Mouse (Mus musculus) retina, adult 2 months (tissue): ENCODE results near the gene Naa38.
"Not testable (repeated sequence)": the region's sequence is repeated elsewhere in the genome, so short reads cannot be mapped to it uniquely, and the experiment has no call there.

Experiments used
- DNase-seq: peaks from one replicate; pipeline ENCODE4 v3.0.0-alpha.2; 2012; ENCODE audit warnings: low read depth, low spot score

Naa38 gene

DNA sequence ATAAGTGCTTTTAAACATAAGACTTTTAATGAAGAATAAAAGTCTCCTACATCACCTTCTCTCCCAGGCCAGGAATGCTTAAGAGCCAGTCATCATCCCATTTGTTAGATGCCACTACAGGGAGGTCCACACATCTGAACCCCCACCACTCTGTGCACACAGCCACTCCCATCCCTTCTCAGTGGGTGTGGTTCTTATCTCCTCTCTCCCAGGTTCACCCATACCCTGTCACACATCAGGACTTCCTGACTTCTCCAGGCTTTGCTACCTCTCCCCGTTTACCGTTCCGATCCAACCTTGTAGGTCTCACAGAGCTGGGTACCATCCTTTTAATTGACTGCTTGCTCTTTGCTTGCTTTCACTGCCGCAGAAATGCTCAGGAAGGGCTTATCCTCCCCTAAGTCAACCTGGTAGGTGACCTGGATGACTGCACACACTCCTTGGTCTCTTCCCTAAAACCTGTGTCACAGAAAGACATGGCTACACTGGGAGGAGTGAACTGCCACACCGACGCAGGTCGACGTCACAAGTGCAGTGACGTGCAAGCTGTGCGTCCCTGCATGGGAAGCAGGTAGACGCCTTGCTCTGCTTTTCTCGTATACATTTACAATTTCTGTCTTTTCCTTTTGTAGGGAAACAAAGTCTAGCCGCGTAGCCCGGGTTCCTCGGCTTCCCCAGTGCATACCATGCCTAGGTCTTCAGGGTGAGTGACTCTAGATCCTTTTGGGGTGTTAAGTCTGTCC is 21.9 kb upstream of the Naa38 start:
- no peak for DNase-seq

- no peak for DNase-seq
Observed at GRCm38 (mm10) chr11:69375646-69376045, 19.6 kb upstream of the Naa38 start.

GRCm38 (mm10) chr11:69377766-69378165 is 17.5 kb upstream of the Naa38 start:
- DNase-seq = no peak

GRCm38 (mm10) chr11:69379600-69379999 is 15.7 kb upstream of the Naa38 start:
- no peak for DNase-seq

- no peak for DNase-seq
Observed at GRCm38 (mm10) chr11:69381356-69381755, 13.9 kb upstream of the Naa38 start.

GRCm38 (mm10) chr11:69382478-69383105 is 12.7 kb upstream of the Naa38 start:
- no peak for DNase-seq

GRCm38 (mm10) chr11:69384979-69385378 is 10.3 kb upstream of the Naa38 start:
- DNase-seq = no peak

- no peak for DNase-seq
Observed at GRCm38 (mm10) chr11:69386758-69387157, 8.5 kb upstream of the Naa38 start.

DNA sequence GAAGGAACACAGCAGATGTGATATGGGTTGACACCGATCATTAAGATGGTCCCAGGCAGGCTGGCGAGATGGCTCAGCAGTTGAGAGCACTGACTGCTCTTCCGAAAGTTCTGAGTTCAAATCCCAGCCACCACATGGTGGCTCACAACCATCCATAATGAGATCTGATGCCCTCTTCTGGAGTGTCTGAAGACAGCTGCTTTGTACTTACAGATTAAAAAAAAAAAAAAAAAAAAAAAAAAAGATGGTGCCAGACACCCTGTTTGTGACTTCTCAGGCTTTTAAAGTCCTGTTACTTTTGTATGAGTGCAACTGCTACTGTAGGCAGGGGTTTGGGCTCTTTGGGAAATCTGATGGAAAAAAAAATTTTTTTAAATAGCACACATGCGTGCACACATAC is 6.6 kb upstream of the Naa38 start:
- DNase-seq = no peak

GRCm38 (mm10) chr11:69389531-69390399 is 5.5 kb upstream of the Naa38 start:
- DNase-seq = no peak

DNA sequence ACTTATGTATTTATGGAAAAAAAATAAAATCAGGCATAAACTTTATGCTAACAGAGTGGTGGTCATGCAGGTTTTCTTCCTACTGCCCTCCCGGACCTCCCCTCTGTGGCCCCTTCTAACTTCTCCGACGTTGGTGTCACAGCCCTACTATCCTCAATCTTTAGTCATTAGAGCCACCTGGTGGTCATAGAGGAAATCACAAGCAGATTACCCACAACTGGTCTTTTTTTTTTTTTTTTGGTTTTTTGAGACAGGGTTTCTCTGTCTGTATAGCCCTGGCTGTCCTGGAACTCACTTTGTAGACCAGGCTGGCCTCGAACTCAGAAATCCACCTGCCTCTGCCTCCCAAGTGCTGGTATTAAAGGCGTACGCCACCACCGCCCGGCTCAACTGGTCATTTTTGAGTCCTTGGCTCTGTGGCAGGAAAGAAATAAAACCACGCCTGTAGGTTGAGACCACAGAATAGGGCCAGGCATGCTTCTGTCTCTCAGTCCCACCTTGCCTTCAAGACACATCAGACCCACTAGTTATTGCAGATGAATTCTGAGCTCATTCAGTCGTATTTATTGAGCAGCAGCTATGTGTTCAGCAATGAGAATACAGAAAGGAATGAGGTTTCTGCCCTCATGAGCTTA is 4.8 kb upstream of the Naa38 start:
- no peak for DNase-seq

- DNase-seq = not testable (repeated sequence)
Observed at GRCm38 (mm10) chr11:69394591-69395167, 608 bp upstream of the Naa38 start.

DNA sequence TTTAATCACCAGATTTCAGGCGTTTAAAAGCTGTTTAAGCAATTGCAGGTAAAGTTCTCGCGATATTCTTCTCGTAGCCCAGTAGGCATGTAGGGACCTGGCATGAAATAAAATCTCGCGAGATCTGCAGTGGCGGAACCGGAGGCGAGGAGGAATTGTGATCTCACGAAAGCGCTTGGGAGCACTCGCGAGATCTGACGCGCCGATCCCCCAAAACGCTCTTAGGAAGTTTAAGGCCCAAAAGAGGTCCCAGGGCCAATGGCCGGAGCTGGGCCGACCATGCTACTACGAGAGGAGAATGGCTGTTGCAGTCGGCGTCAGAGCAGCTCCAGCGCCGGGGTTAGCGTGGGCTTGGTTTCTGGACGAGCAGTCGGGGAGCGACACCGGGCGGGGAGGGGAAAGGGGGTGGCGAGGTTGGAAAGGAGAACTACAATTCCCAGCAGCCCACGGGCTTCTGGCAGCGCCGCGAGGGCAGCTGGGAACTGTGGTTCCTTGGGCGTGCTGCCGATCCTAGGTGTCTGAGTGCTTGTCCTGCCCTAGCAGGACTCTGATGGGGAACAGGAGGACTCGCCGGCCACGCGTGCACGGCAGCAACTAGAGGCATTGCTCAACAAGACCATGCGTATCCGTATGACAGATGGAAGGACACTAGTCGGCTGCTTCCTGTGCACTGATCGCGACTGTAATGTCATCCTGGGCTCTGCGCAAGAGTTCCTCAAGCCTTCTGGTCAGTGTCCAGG is 517 bp downstream of the Naa38 start:
- DNase-seq = peak; percentile 99

- DNase-seq = no peak
Observed at GRCm38 (mm10) chr11:69396772-69397171, 1.5 kb downstream of the Naa38 start.

GRCm38 (mm10) chr11:69397581-69398057 is 2.3 kb downstream of the Naa38 start:
- no peak for DNase-seq

DNA sequence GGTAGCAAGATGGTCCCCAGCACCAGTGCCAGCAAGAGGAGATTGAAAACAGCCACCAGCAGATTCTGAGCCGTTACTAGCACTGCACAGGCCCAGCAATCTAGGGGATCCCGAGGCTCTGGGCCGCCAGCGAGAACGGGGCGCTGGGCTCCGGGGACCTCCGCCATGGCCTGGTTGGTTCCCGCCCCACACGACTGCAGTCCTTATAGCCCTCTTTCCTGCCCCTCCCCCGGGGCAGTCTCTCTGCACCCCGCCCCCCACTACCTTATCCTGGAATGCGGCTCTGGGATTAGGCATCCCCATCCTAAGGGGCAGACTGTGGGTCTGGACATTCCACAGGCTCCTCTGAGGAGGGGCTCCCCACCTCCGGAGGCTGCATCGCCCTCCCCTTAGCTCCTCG is 2.8 kb downstream of the Naa38 start, which contains the start of gene Tmem88:
TSS of gene Tmem88 (minus strand) at position 176 of the 400 bp plus-strand sequence.
- no peak for DNase-seq

DNA sequence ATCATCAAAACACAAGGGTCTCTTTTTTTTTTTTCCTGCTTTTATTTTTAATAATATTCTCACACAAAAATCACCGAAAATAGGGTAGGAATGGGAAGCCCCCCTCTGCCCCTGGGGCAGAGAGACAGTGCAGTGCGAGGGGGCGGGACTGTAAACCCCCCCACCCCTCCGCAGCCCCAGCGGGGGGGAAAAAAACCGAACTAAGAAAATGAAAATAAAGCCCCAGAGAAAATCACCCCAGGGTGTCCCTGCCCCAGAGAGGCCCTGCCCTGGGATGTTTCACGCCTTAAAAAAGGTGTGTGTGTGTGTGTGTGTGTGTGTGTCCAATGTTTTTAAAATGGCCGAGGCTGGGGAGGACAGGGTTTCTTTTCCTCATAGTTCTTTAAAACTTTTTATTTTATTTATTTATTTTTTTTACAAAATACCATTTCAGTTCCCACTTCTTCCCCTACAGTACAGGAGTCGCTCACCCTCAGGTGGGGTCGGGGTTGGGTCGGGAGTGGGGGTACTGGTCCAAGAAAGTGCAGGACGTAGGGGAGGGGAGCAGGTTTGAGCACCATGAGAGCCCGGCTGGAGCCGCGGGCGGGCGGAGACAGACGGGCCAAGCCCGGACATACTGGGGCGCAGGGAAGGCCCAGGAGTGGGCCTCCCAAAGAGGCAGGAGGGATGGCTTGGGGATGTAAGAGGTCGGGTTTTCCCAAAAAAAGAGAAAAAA is 3.4 kb downstream of the Naa38 start:
- no peak for DNase-seq

DNA sequence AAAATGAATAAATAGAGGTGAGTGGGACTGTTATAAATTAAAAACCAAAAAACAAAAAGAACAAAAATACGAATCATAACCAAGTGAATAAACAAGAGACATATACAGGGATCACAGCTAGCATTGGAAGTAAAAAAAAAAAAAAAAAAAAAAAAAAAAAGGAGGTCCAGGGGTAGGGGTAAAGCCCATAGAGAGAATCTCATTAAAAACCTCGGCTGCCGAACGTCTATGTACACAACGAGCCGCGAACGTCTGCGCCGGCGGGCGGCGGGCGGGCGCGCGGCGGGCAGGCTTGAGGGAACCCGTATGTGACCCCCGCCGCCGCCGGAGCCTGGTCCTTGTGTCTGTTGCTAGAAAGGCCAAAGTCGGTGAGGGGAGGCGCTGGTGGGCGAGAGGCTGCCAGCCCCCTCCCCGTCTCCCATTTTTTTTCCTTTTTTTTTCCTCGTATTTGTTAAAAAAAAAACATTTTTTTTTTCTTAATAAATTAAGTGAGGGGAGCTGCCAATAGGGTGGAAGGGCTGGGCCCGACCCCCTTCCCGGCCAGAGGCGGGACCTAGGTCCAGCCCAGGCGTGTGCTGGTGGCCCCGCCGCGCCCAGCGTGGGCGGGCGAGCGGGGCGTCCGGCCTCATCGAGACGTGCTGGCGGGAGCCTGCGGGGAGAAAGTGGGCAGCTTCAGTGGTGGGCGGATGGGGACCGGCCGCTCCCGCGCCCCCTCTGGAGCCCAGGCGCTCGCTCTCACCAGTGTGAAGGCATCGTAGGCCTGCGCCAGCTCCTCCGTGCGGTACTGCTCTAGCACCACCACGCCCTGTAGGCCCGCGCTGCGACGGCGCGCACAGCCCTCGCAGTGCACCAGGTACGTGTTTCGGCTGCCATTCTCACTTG is 4.2 kb downstream of the Naa38 start:
- no peak for DNase-seq
